Comparison of ENCODE assay signal across 7 mouse cellular contexts in genomic region chr14:120911388-120911901, GRCm38 (mm10). TPM values are rescaled to one million over a fixed set of nuclear protein-coding genes. Genes with fewer than 3 reads are reported as not detected.
A peak's percentile ranks its signal among the peaks of the same experiment; 100 is the strongest.
DNase-seq lines count a peak whose midpoint lies in the region; ATAC-seq and TF ChIP-seq lines count a peak whose summit lies in the region.

No protein-coding gene starts in this region.

- peak overlapping the region; percentile 84 for H3K9ac ChIP-seq in forebrain, embryonic 13.5 days
- H3K9ac ChIP-seq in hindbrain, embryonic 13.5 days, result peak overlapping the region; percentile 89
- H3K9ac ChIP-seq in limb, embryonic 12.5 days (replicated peaks), result peak overlapping the region; percentile 84
- H3K9ac ChIP-seq in midbrain, embryonic 12.5 days (replicated peaks), result peak overlapping the region; percentile 81

- TF ChIP-seq CTCF in small intestine, adult 2 months (IDR thresholded peaks at IDR 0.05; ENCODE audit: extremely low read depth, insufficient read length, insufficient replicate concordance, low read depth, low read length), result no peak

- H3K27ac ChIP-seq in forebrain, embryonic 13.5 days, result peak overlapping the region; percentile 88
- H3K27ac ChIP-seq in hindbrain, embryonic 13.5 days, result peak overlapping the region; percentile 91
- peak overlapping the region; percentile 91 for H3K27ac ChIP-seq in limb, embryonic 12.5 days
- peak overlapping the region; percentile 87 for H3K27ac ChIP-seq in midbrain, embryonic 12.5 days (replicated peaks)
- peak overlapping the region; percentile 64 for H3K27ac ChIP-seq in small intestine, adult 2 months (ENCODE audit: insufficient read depth, low read depth, low read length)

- TF ChIP-seq POLR2A in small intestine, adult 2 months (IDR thresholded peaks at IDR 0.05; ENCODE audit: low read depth, low read length), result no peak

- H3K4me3 ChIP-seq in forebrain, embryonic 13.5 days, result peak overlapping the region; percentile 84
- H3K4me3 ChIP-seq in hindbrain, embryonic 13.5 days, result peak overlapping the region; percentile 86
- peak overlapping the region; percentile 89 for H3K4me3 ChIP-seq in limb, embryonic 12.5 days (replicated peaks)
- peak overlapping the region; percentile 85 for H3K4me3 ChIP-seq in midbrain, embryonic 12.5 days
- peak overlapping the region; percentile 97 for H3K4me3 ChIP-seq in small intestine, adult 2 months (ENCODE audit: low read depth, low read length)

- H3K4me2 ChIP-seq in forebrain, embryonic 13.5 days, result peak overlapping the region; percentile 74
- H3K4me2 ChIP-seq in hindbrain, embryonic 13.5 days, result peak overlapping the region; percentile 91
- H3K4me2 ChIP-seq in limb, embryonic 12.5 days, result peak overlapping the region; percentile 94
- H3K4me2 ChIP-seq in midbrain, embryonic 12.5 days (replicated peaks), result peak overlapping the region; percentile 73

- DNase-seq in Muller cell, postnatal 12 days (ENCODE audit: inconsistent ontology term), result peak; percentile 54
- DNase-seq in c-Kit-positive CD71-negative TER-119-negative erythroid progenitor cells, embryonic 14.5 days (ENCODE audit: low read depth), result peak; percentile 17

- under 1% methylated on average over 49 of the region's 63 CpGs for WGBS in forebrain, embryonic 13.5 days
- WGBS in hindbrain, embryonic 13.5 days, result 0% methylated on average over 22 of the region's 63 CpGs
- under 1% methylated on average over 38 of the region's 63 CpGs for WGBS in limb, embryonic 12.5 days
- under 1% methylated on average over 58 of the region's 63 CpGs for WGBS in midbrain, embryonic 12.5 days
- 2% methylated on average over 63 of the region's 63 CpGs for WGBS in small intestine, adult 2 months

- no peaks in the 10 kb centered on the region for H3K9me3 ChIP-seq in forebrain, embryonic 13.5 days (replicated peaks)
- H3K9me3 ChIP-seq in hindbrain, embryonic 13.5 days, result no peaks in the 10 kb centered on the region
- H3K9me3 ChIP-seq in limb, embryonic 12.5 days, result no peaks in the 10 kb centered on the region
- H3K9me3 ChIP-seq in midbrain, embryonic 12.5 days, result no peaks in the 10 kb centered on the region

- H3K36me3 ChIP-seq in forebrain, embryonic 13.5 days (ENCODE audit: poor library complexity, severe bottlenecking), result no peaks in the 10 kb centered on the region
- no peaks in the 10 kb centered on the region for H3K36me3 ChIP-seq in hindbrain, embryonic 13.5 days
- H3K36me3 ChIP-seq in limb, embryonic 12.5 days, result no peaks in the 10 kb centered on the region
- H3K36me3 ChIP-seq in midbrain, embryonic 12.5 days, result no peaks in the 10 kb centered on the region
- no peaks in the 10 kb centered on the region for H3K36me3 ChIP-seq in small intestine, adult 2 months (ENCODE audit: control insufficient read depth, insufficient read depth, low read length)

- H3K4me1 ChIP-seq in forebrain, embryonic 13.5 days, result peaks cover 30% of the 10 kb centered on the region
- peaks cover 19% of the 10 kb centered on the region for H3K4me1 ChIP-seq in hindbrain, embryonic 13.5 days (replicated peaks)
- peaks cover 17% of the 10 kb centered on the region for H3K4me1 ChIP-seq in limb, embryonic 12.5 days (replicated peaks)
- H3K4me1 ChIP-seq in midbrain, embryonic 12.5 days, result peaks cover 17% of the 10 kb centered on the region
- no peaks in the 10 kb centered on the region for H3K4me1 ChIP-seq in small intestine, adult 2 months (ENCODE audit: control insufficient read depth, insufficient read depth, insufficient read length, low read length)

- peak; percentile 28 for ATAC-seq in forebrain, embryonic 13.5 days
- ATAC-seq in hindbrain, embryonic 13.5 days (ENCODE audit: low FRiP score), result peak; percentile 71
- peak; percentile 22 for ATAC-seq in limb, embryonic 12.5 days (ENCODE audit: insufficient number of reproducible peaks, insufficient read depth, low FRiP score, low TSS enrichment, low read depth)
- peak; percentile 48 for ATAC-seq in midbrain, embryonic 12.5 days (ENCODE audit: low FRiP score, low read depth)

- no peaks in the 10 kb centered on the region; the same call in 1 of the 2 replicates for H3K27me3 ChIP-seq in forebrain, embryonic 13.5 days
- no peaks in the 10 kb centered on the region for H3K27me3 ChIP-seq in hindbrain, embryonic 13.5 days
- H3K27me3 ChIP-seq in limb, embryonic 12.5 days, result no peaks in the 10 kb centered on the region
- no peaks in the 10 kb centered on the region for H3K27me3 ChIP-seq in midbrain, embryonic 12.5 days
- no peaks in the 10 kb centered on the region for H3K27me3 ChIP-seq in small intestine, adult 2 months (ENCODE audit: control insufficient read depth, insufficient read depth, low read length)

RNA-seq across cellular contexts. Expression of gene Ipo5, which starts 0.4 kb away (rescaled TPM):
- 89.2 and 103 TPM in 2 replicates for polyA plus RNA-seq in forebrain, embryonic 13.5 days (2015; fragmentation: Nextera tagmentation; extraction: Ambion mirVana)
- 59.7 and 61.8 TPM in 2 replicates for polyA plus RNA-seq in hindbrain, embryonic 13.5 days (2015; fragmentation: Nextera tagmentation; extraction: Ambion mirVana)
- 103 TPM in 2 replicates for polyA plus RNA-seq in limb, embryonic 12.5 days (2016; fragmentation: Nextera tagmentation; extraction: Ambion mirVana)
- polyA plus RNA-seq in midbrain, embryonic 12.5 days (2016; fragmentation: Nextera tagmentation; extraction: Ambion mirVana), result 112 and 113 TPM in 2 replicates
- 4.1 and 6.0 TPM in 2 replicates for polyA plus RNA-seq in small intestine, adult 2 months (2012; rRNA removed)

Comparison
In these comparisons a context has a peak if more than half of its experiments do, and no peak if none do; other contexts are left out.
1. Peak in every context shown above with its lines: DNase-seq, ATAC-seq, H3K4me3 ChIP-seq and H3K27ac ChIP-seq.